ENCODE assay signal across 14 mouse cellular contexts in genomic region chr14:52410142-52410919, GRCm38 (mm10). TPM values are rescaled to one million over a fixed set of nuclear protein-coding genes. Genes with fewer than 3 reads are reported as not detected.
"Had no signal": no experiment of that assay in that cellular context is flagged by ENCODE, and none has a peak within 500 bp of the region (broad histone marks: within the 10 kb centered on the region; RNA-seq: fewer than 3 reads in every experiment).

No protein-coding gene starts in this region.

RNA-seq across cellular contexts. Expression of gene Olfr1510, which starts 3.8 kb away (rescaled TPM):
- polyA plus RNA-seq: intestine, embryonic 16.5 days; kidney, adult 2 months; limb, embryonic 13.5 days; liver, adult 2 months; liver, embryonic 14.5 days; lung, embryonic 16.5 days; midbrain, embryonic 10.5 days; midbrain, postnatal 0 days; neural tube, embryonic 11.5 days; neural tube, embryonic 15.5 days; small intestine, adult 2 months; testis, adult 2 months; thymus, adult 2 months; urinary bladder, adult 2 months had no signal

RNA-seq across cellular contexts. Expression of gene Olfr1511, which starts 13.2 kb away (rescaled TPM):
- polyA plus RNA-seq: intestine, embryonic 16.5 days; kidney, adult 2 months; limb, embryonic 13.5 days; liver, adult 2 months; liver, embryonic 14.5 days; lung, embryonic 16.5 days; neural tube, embryonic 11.5 days; small intestine, adult 2 months; testis, adult 2 months; thymus, adult 2 months; urinary bladder, adult 2 months had no signal

RNA-seq across cellular contexts. Expression of gene Olfr1512, which starts 31.4 kb away (rescaled TPM):
- polyA plus RNA-seq: intestine, embryonic 16.5 days; kidney, adult 2 months; limb, embryonic 13.5 days; liver, adult 2 months; liver, embryonic 14.5 days; lung, embryonic 16.5 days; midbrain, embryonic 10.5 days; midbrain, postnatal 0 days; neural tube, embryonic 11.5 days; small intestine, adult 2 months; testis, adult 2 months; urinary bladder, adult 2 months had no signal

RNA-seq across cellular contexts. Expression of gene Olfr1509, which starts 32.5 kb away (rescaled TPM):
- polyA plus RNA-seq: intestine, embryonic 16.5 days; kidney, adult 2 months; limb, embryonic 13.5 days; liver, adult 2 months; liver, embryonic 14.5 days; lung, embryonic 16.5 days; midbrain, embryonic 10.5 days; midbrain, postnatal 0 days; neural tube, embryonic 11.5 days; neural tube, embryonic 15.5 days; small intestine, adult 2 months; thymus, adult 2 months; urinary bladder, adult 2 months had no signal

RNA-seq across cellular contexts. Expression of gene Olfr1513, which starts 54.1 kb away (rescaled TPM):
- polyA plus RNA-seq: intestine, embryonic 16.5 days; kidney, adult 2 months; liver, adult 2 months; liver, embryonic 14.5 days; lung, embryonic 16.5 days; midbrain, embryonic 10.5 days; midbrain, postnatal 0 days; neural tube, embryonic 15.5 days; small intestine, adult 2 months; testis, adult 2 months; thymus, adult 2 months; urinary bladder, adult 2 months had no signal
